Mouse (Mus musculus): ENCODE measurements around the gene Kat2a.

DNA sequence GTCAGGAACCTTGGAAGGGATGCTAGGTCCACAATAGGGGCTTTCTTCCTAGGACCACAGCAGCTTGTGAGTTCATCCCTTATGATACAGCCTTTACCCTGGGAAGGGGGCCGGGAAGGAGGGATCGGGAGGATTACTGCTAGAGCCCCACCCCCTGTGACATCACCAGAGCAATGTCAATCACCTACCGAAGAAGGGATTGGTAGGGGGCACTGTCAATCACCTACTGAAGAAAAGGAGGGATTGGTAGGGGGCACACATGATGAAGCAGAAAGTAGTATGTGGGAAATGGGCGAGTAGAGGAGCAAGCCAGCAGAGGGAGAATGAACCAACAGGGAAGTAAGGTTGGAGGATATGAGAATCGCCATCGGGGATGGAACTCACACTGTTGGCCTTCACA, 44.2 kb upstream of the Kat2a start:
- TF ChIP-seq CTCF (IDR thresholded peaks at IDR 0.05; ENCODE audit: control insufficient read depth, insufficient read depth, low read length), result no peak
- no peak for TF ChIP-seq POLR2A (IDR thresholded peaks at IDR 0.05; ENCODE audit: borderline replicate concordance, control insufficient read depth, low read depth, low read length)

All from bone marrow, adult 2 months (tissue).